Mouse (Mus musculus) ES-Bruce4 (cell line): ENCODE measurements at regions not wholly inside any gene's neighbourhood (a gene's known extent, or its start where the extent isn't known, plus 50 kb on each side); places are given as distances from the start of the nearest gene placed in this dataset.

ENCODE experiments used
- CTCF ChIP-seq: IDR thresholded peaks from one replicate; pipeline ENCODE4 v1.8.1; 2011; ENCODE audit warnings: low read depth, low read length
- EP300 ChIP-seq: IDR thresholded peaks from 2 replicates; pipeline ENCODE4 v1.6.1; 2011; ENCODE audit warnings: low read depth, low read length; ENCODE audit not compliant: insufficient read depth
- POLR2A ChIP-seq: IDR thresholded peaks from one replicate; pipeline ENCODE4 v1.8.1; 2011; ENCODE audit warnings: low read length; ENCODE audit not compliant: insufficient read depth

DNA sequence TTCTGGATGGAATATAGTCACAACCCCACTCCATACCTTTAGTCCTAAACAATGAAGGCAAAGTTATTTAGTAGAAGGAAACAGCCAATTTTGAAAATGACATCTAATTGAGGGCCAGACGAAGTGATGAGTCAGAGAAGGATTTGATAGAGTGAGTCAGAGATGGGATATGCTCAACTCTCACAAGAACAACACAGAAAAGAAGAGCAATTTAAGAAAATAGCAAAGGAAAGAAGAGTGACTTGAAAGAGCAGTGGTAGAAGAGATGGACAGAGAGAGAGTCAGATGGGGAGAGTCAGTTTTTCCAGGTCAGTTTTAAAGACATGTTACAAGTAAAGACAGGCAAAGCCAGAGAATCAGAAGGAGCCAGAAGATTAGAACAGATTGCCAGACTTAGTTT, 758.6 kb upstream of the Msl3l2 start:
- TF ChIP-seq CTCF (no peak), EP300 (no peak), POLR2A (no peak)
